Mouse (Mus musculus) forebrain, embryonic 14.5 days (tissue): ENCODE measurements around the gene Mcm3ap. TPM values are rescaled to one million over a fixed set of nuclear protein-coding genes. Genes with fewer than 3 reads are reported as not detected.

Source experiments
- ATAC-seq: fragments of 200-750 bp; cut with Nextera tagmentation; 2 replicates; pipeline ENCODE4 v1.8.0; 2017; ENCODE audit warnings: mild to moderate bottlenecking, moderate library complexity
- DNase-seq: peaks from one replicate; pipeline ENCODE4 v3.0.0-alpha.2; 2015; ENCODE audit warnings: low spot score
- H3K27ac ChIP-seq: fragments of 300-500 bp; sonication (generic); 2 replicates; pipeline ENCODE4 v1.5.1; 2014; ENCODE audit warnings: low read depth, mild to moderate bottlenecking, control low read depth, low read length, moderate library complexity
- H3K27me3 ChIP-seq: fragments of 300-500 bp; sonication (generic); replicated peaks from 2 replicates; pipeline ENCODE4 v1.6.1; 2014; ENCODE audit warnings: low read length, control low read depth, mixed read lengths; ENCODE audit not compliant: control insufficient read depth, insufficient read depth
- H3K36me3 ChIP-seq: fragments of 300-500 bp; sonication (generic); 2 replicates; pipeline ENCODE4 v1.6.1; 2014; ENCODE audit warnings: low read length, control low read depth; ENCODE audit not compliant: control insufficient read depth, insufficient read depth
- H3K4me1 ChIP-seq: fragments of 300-500 bp; sonication (generic); 2 replicates; pipeline ENCODE4 v1.6.1; 2014; ENCODE audit warnings: antibody characterized with exemption, low read length, control low read depth; ENCODE audit not compliant: control insufficient read depth, insufficient read depth
- H3K4me2 ChIP-seq: fragments of 300-500 bp; sonication (generic); 2 replicates; pipeline ENCODE4 v1.6.1; 2014; ENCODE audit warnings: mild to moderate bottlenecking, control low read depth, low read length
- H3K4me3 ChIP-seq: fragments of 300-500 bp; sonication (generic); 2 replicates; pipeline ENCODE4 v1.5.1; 2014; ENCODE audit warnings: low read depth, low read length, control low read depth
- H3K9ac ChIP-seq: fragments of 300-500 bp; sonication (generic); 2 replicates; pipeline ENCODE4 v1.6.1; 2014; ENCODE audit warnings: mild to moderate bottlenecking, low read length, control low read depth, moderate library complexity
- H3K9me3 ChIP-seq: fragments of 300-500 bp; sonication (generic); replicated peaks from 2 replicates; pipeline ENCODE4 v1.6.1; 2016; ENCODE audit warnings: low read length, control low read depth, mixed read lengths; ENCODE audit not compliant: control insufficient read depth
- WGBS: fragments of 180-500 bp; shearing (Covaris S2); extraction: QIAGEN DNeasy Blood & Tissue Kit; methylation state at CpG from one replicate; pipeline ENCODE4 v1.1.7; 2014; 5-methylcytosine and 5-hydroxymethylcytosine counted together
- polyA plus RNA-seq: library from polyadenylated mRNA; unstranded; fragments of >200 nt; fragmentation: Nextera tagmentation; extraction: Ambion mirVana; gene quantifications from 2 replicates; pipeline ENCODE4 v1.2.1, GENCODE M21; 2014

The Mcm3ap gene
- polyA plus RNA-seq, 1 experiment from 2014 or later = 65.3 TPM

GRCm38 (mm10) chr10:76486302-76486701 is 17.6 kb downstream of the Mcm3ap start:
- H3K4me2 ChIP-seq = no peak overlapping the region
- WGBS = 98% methylated on average over 2 of the region's 2 CpGs
- no peaks in the 10 kb centered on the region for H3K4me1 ChIP-seq
- H3K9ac ChIP-seq = no peak overlapping the region
- DNase-seq (no peak), ATAC-seq (no peak)
- no peak overlapping the region for H3K4me3 ChIP-seq
- H3K36me3 ChIP-seq = peaks cover 98% of the 10 kb centered on the region
- H3K27me3 ChIP-seq = no peaks in the 10 kb centered on the region
- H3K27ac ChIP-seq = no peak overlapping the region
- no peaks in the 10 kb centered on the region for H3K9me3 ChIP-seq

DNA sequence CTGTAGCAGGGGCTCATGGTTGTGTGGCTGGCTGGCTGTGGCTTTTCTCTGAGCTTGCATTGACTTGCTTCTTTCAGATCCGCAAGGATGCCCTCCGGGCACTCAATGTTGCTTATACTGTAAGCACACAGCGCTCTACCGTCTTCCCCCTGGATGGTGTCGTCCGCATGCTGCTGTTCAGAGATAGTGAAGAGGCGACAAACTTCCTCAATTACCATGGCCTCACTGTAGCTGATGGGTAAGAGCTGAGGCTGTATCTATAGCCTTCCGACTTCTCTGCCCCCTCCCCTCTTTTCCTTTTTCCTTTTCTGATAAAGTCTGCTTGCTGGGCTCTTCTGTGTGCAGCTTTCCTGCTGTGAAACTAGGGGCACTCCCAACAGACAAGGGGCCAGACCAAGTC is 19.5 kb downstream of the Mcm3ap start:
- H3K36me3 ChIP-seq = peaks cover 95% of the 10 kb centered on the region
- DNase-seq = no peak
- H3K9me3 ChIP-seq = no peaks in the 10 kb centered on the region
- H3K9ac ChIP-seq = no peak overlapping the region
- WGBS = 96% methylated on average over 8 of the region's 8 CpGs
- H3K27ac ChIP-seq = no peak overlapping the region
- H3K4me2 ChIP-seq = no peak overlapping the region
- H3K4me3 ChIP-seq = no peak overlapping the region
- H3K4me1 ChIP-seq = no peaks in the 10 kb centered on the region
- no peak for ATAC-seq
- no peaks in the 10 kb centered on the region for H3K27me3 ChIP-seq

DNA sequence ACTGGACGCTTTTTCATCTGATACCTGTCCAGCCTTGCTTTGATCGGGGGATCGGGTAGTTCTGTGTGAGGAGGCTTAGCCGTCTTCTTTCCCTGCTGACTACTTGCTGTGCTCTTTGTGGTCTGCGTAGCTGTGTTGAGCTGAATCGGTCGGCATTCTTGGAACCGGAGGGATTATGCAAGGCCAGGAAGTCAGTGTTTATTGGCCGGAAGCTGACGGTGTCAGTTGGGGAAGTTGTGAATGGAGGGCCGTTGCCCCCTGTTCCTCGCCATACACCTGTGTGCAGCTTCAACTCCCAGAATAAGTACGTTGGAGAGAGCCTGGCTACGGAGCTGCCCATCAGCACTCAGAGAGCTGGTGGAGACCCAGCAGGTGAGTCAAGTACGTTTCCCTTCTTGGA is 20.5 kb downstream of the Mcm3ap start:
- Histone ChIP-seq H3K4me2 (no peak overlapping the region), H3K9ac (no peak overlapping the region), H3K27ac (no peak overlapping the region), H3K4me3 (no peak overlapping the region), H3K36me3 (peaks cover 95% of the 10 kb centered on the region), H3K4me1 (no peaks in the 10 kb centered on the region), H3K9me3 (no peaks in the 10 kb centered on the region), H3K27me3 (no peaks in the 10 kb centered on the region)
- 95% methylated on average over 15 of the region's 15 CpGs for WGBS
- DNase-seq (no peak), ATAC-seq (no peak)

DNA sequence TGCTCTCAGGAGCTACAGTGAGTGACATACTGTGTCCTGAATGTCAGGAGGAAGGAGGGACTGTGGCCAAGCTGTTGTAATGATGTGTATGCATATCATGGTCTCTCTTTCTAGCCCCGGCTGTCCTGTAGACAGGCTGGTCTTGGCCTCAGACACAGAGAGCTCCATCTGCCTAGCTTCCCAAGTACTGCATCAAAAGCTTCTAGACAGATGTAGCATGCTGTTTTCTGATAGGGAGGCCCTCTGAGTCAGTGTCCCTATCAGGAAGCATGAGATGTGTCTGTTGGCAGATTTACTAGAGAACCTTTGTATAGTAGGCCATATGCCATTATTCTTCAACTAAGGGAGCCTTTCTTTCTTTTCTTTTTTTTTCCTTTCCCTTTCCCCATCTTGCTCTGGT is 24.8 kb downstream of the Mcm3ap start:
- WGBS = 88% methylated on average over 1 of the region's 1 CpGs

GRCm38 (mm10) chr10:76495501-76495900 is 26.8 kb downstream of the Mcm3ap start:
- H3K27ac ChIP-seq = no peak overlapping the region
- H3K36me3 ChIP-seq = peaks cover 89% of the 10 kb centered on the region
- no peak for ATAC-seq
- WGBS = 93% methylated on average over 6 of the region's 6 CpGs
- H3K4me3 ChIP-seq = no peak overlapping the region
- no peaks in the 10 kb centered on the region for H3K9me3 ChIP-seq
- no peaks in the 10 kb centered on the region for H3K27me3 ChIP-seq
- no peak overlapping the region for H3K9ac ChIP-seq
- H3K4me2 ChIP-seq = no peak overlapping the region
- no peak for DNase-seq
- H3K4me1 ChIP-seq = no peaks in the 10 kb centered on the region

More for the DNA sequence above, 24.8 kb downstream of the Mcm3ap start:
- Histone ChIP-seq H3K4me3 (no peak overlapping the region), H3K4me2 (no peak overlapping the region), H3K9me3 (no peaks in the 10 kb centered on the region), H3K9ac (no peak overlapping the region), H3K4me1 (no peaks in the 10 kb centered on the region), H3K36me3 (peaks cover 89% of the 10 kb centered on the region), H3K27me3 (no peaks in the 10 kb centered on the region), H3K27ac (no peak overlapping the region)
- DNase-seq (no peak), ATAC-seq (no peak)

DNA sequence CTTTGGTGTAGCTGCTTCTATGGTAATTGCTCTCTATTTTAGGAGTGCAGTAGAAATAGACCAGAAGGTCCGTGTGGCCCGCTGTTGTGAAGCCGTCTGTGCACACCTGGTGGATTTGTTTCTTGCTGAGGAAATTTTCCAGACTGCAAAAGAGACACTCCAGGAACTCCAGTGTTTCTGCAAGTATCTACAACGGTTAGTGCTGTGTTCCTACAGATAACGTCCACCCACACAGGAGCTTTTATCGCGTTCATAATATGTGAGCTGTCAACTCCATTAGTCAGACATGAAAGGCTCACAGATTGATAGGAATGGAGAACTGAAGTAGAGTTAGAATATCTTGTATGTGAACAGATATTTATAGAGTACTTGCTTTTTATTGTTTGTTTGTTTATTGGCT is 27.6 kb downstream of the Mcm3ap start:
- no peaks in the 10 kb centered on the region for H3K4me1 ChIP-seq
- no peak overlapping the region for H3K4me2 ChIP-seq
- no peaks in the 10 kb centered on the region for H3K9me3 ChIP-seq
- H3K27me3 ChIP-seq = no peaks in the 10 kb centered on the region
- DNase-seq (no peak), ATAC-seq (no peak)
- H3K4me3 ChIP-seq = no peak overlapping the region
- H3K27ac ChIP-seq = no peak overlapping the region
- 94% methylated on average over 7 of the region's 7 CpGs for WGBS
- peaks cover 89% of the 10 kb centered on the region for H3K36me3 ChIP-seq
- no peak overlapping the region for H3K9ac ChIP-seq

DNA sequence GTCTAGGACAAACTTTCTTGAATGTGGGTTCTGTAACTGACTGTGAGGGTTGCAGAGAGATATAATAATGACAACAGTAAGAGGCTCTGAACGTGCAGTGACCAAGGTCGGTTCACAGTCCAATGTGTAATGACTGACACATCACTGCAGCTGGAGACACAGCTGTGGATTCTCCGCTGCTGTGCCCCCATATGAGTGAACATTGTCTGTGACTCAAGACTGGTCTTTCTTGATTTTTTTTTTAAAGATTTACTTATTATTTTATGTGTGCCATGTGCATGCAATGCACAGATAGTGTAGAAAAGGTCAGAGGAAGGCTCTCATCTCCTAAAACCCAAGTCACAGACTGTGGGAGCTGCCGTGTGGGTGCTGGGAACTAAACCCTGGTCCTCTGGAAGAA is 28.8 kb downstream of the Mcm3ap start:
- peaks cover 92% of the 10 kb centered on the region for H3K36me3 ChIP-seq
- H3K27me3 ChIP-seq = no peaks in the 10 kb centered on the region
- ATAC-seq (no peak), DNase-seq (no peak)
- no peaks in the 10 kb centered on the region for H3K4me1 ChIP-seq
- H3K27ac ChIP-seq = no peak overlapping the region
- no peak overlapping the region for H3K9ac ChIP-seq
- H3K9me3 ChIP-seq = no peaks in the 10 kb centered on the region
- 97% methylated on average over 4 of the region's 4 CpGs for WGBS
- H3K4me3 ChIP-seq = no peak overlapping the region
- no peak overlapping the region for H3K4me2 ChIP-seq

GRCm38 (mm10) chr10:76504271-76504943 is 35.7 kb downstream of the Mcm3ap start:
- WGBS = 96% methylated on average over 11 of the region's 11 CpGs
- DNase-seq (no peak), ATAC-seq (no peak)
- no peak overlapping the region for H3K4me3 ChIP-seq
- no peak overlapping the region for H3K4me2 ChIP-seq
- H3K36me3 ChIP-seq = peaks cover 87% of the 10 kb centered on the region
- no peaks in the 10 kb centered on the region for H3K9me3 ChIP-seq
- no peak overlapping the region for H3K27ac ChIP-seq
- no peaks in the 10 kb centered on the region for H3K27me3 ChIP-seq
- no peak overlapping the region for H3K9ac ChIP-seq
- no peaks in the 10 kb centered on the region for H3K4me1 ChIP-seq

DNA sequence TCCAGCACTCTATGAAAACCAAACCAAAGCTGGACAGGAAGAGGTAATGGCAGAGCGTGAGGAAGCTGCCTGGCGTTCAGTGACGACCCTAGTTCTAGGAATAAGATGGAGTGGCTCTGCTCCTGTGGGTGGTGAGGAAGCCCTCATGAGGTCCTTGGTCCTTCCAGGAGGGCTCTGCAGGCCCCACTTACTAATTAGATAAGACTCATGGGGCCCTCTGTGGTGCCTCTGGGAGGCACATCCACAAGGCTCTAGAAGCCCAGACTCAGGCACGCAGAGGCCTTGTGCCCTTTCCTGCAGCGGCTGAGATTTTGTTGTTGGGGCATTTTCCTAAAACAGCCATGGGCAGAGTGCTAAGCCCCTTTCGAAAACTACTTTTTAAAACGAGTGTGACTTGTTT is 37.1 kb downstream of the Mcm3ap start:
- no peaks in the 10 kb centered on the region for H3K4me1 ChIP-seq
- ATAC-seq (no peak), DNase-seq (no peak)
- 94% methylated on average over 7 of the region's 7 CpGs for WGBS
- H3K36me3 ChIP-seq = peaks cover 87% of the 10 kb centered on the region
- no peak overlapping the region for H3K4me3 ChIP-seq
- H3K27ac ChIP-seq = no peak overlapping the region
- no peaks in the 10 kb centered on the region for H3K9me3 ChIP-seq
- no peaks in the 10 kb centered on the region for H3K27me3 ChIP-seq
- H3K4me2 ChIP-seq = no peak overlapping the region
- no peak overlapping the region for H3K9ac ChIP-seq
